Mouse (Mus musculus) liver, embryonic 16.5 days (tissue): ENCODE data around the gene Bglap3. TPM values are rescaled to one million over a fixed set of nuclear protein-coding genes. Genes with fewer than 3 reads are reported as not detected.

ENCODE experiments used
- ATAC-seq: fragments of 200-750 bp; cut with Nextera tagmentation; 2 replicates; pipeline ENCODE4 v1.8.0; 2017; ENCODE audit warnings: low read depth, mild to moderate bottlenecking, moderate number of reproducible peaks, moderate library complexity
- H3K27ac ChIP-seq: fragments of 300-500 bp; sonication (generic); 2 replicates; pipeline ENCODE4 v1.5.1; 2014; ENCODE audit warnings: mild to moderate bottlenecking, low read length
- H3K27me3 ChIP-seq: fragments of 300-500 bp; sonication (generic); 2 replicates; pipeline ENCODE4 v1.6.1; 2014; ENCODE audit warnings: low read depth, low read length, mixed read lengths; ENCODE audit not compliant: control insufficient read depth, insufficient read depth
- H3K36me3 ChIP-seq: fragments of 300-500 bp; sonication (generic); 2 replicates; pipeline ENCODE4 v1.6.1; 2014; ENCODE audit warnings: mild to moderate bottlenecking; ENCODE audit not compliant: control insufficient read depth, insufficient read depth
- H3K4me1 ChIP-seq: fragments of 300-500 bp; sonication (generic); 2 replicates; pipeline ENCODE4 v1.6.1; 2014; ENCODE audit warnings: low read depth, low read length, mixed read lengths; ENCODE audit not compliant: control insufficient read depth
- H3K4me2 ChIP-seq: fragments of 300-500 bp; sonication (generic); 2 replicates; pipeline ENCODE4 v1.6.1; 2014; ENCODE audit warnings: low read depth, low read length, mixed read lengths
- H3K4me3 ChIP-seq: fragments of 300-500 bp; sonication (generic); 2 replicates; pipeline ENCODE4 v1.5.1; 2014; ENCODE audit warnings: low read depth, mild to moderate bottlenecking, low read length
- H3K9ac ChIP-seq: fragments of 300-500 bp; sonication (generic); 2 replicates; pipeline ENCODE4 v1.6.1; 2014; ENCODE audit warnings: low read depth, low read length
- H3K9me3 ChIP-seq: fragments of 300-500 bp; sonication (generic); replicated peaks from 2 replicates; pipeline ENCODE4 v1.6.1; 2016; ENCODE audit warnings: low read length; ENCODE audit not compliant: control insufficient read depth
- WGBS: fragments of 180-500 bp; shearing (Covaris S2); extraction: QIAGEN DNeasy Blood & Tissue Kit; methylation state at CpG from one replicate; pipeline ENCODE4 v1.1.7; 2014; ENCODE audit not compliant: insufficient replicate concordance; 5-methylcytosine and 5-hydroxymethylcytosine counted together
- polyA plus RNA-seq: library from polyadenylated mRNA; unstranded; fragments of >200 nt; fragmentation: Nextera tagmentation; extraction: Ambion mirVana; gene quantifications from 2 replicates; pipeline ENCODE4 v1.2.1, GENCODE M21; 2015

Gene Bglap3
- polyA plus RNA-seq, 1 experiment from 2014 or later = 0.15 TPM

DNA sequence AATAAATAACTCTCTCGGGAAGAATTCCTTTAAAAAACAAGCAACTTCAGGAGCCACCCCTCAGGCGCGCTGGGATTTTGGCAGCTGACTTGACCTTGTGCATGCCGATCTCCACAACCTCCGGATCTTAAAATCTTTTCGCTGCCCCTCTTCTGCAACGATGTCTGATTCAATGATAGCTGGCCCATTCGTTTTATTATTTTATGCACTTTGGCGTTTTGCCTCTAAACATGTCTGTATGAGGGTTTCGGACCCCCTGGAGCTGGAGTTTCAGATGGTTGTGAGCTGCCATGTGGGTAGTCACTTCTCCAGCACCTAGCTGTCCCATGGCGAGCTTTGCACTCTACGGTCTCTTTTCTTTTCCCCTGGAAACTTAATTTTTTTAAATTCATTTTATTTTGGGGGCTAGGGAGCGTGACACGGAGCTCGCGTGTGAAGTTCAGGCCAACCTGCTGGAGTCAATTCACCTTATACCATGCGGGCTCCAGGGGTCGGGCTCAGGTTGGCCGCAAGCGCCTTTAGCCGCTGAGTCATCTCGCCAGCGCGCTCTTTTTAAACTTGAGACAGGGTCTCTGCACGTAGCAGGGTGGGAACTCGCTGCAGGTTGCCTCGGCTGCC lies 37.0 kb downstream of the Bglap3 start:
- Histone ChIP-seq H3K9ac (peak overlapping the region; percentile 93), H3K9me3 (no peaks in the 10 kb centered on the region), H3K27me3 (no peaks in the 10 kb centered on the region), H3K4me1 (peaks cover 41% of the 10 kb centered on the region), H3K4me3 (peak overlapping the region; percentile 87), H3K36me3 (no peaks in the 10 kb centered on the region), H3K27ac (peak overlapping the region; percentile 89), H3K4me2 (peak overlapping the region; percentile 86)
- under 1% methylated on average over 27 of the region's 27 CpGs for WGBS
- peak; percentile 23; the same call in 1 of the 2 replicates for ATAC-seq

DNA sequence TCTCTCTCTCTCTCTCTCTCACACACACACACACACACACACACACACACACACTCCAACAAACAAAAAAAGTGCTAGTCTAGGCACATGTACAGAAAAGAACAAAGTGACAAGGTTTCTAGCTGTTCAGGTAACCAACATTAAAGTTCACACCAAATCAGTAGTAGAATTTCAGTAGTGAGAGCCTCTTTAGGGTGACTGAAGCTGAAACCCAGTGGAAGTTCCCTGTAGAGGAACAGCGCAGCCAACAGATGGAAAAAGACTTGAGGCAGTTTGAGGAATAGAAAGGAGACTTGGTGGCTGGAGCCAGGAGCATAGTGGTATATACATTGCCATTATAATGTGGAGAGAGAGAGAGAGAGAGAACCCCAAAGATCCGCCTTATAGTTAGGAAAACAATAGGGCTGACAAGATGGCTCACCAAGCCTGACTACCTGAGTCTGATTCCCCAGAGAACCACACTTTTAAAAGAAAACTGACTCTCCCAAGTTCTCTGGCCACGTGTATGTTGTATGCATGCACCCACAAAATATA lies 37.6 kb downstream of the Bglap3 start:
- ATAC-seq = no peak
- 27% methylated on average over 3 of the region's 3 CpGs for WGBS

DNA sequence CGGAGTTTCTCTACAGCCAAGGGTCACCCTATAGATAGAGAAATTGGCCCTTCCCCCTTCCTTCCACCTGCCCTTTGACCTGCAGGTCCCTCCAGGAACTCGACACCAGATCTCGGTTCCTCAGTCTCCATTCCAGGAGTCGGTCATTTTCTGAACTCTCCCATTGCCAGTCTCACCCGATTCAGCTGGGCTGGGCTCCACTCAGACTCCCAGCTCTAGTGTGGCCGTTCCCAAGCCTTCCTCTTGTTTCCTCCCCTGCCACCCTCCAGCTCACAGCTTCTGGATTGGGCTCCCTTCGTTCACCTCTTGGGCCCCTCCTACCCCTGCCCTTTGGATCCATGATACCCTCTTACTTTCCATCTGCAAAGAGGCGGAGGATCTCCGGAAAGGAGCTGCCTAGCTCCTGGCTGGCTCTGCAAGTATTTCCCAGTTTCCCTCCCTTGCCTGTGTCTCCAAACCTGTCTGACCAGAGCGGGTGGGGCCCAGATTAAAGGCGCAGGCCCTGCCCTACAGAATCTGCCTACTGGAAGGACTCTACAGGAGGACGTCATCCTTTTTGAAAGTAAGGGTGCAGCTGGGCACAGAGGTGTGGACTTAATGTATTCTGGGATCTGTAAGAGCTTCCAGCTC lies 38.4 kb downstream of the Bglap3 start:
- H3K4me2 ChIP-seq = peak overlapping the region; percentile 86
- H3K9me3 ChIP-seq = no peaks in the 10 kb centered on the region
- peaks cover 38% of the 10 kb centered on the region for H3K4me1 ChIP-seq
- WGBS = 54% methylated on average over 12 of the region's 12 CpGs
- no peaks in the 10 kb centered on the region for H3K27me3 ChIP-seq
- no peak for ATAC-seq
- H3K36me3 ChIP-seq = no peaks in the 10 kb centered on the region
- peak overlapping the region; percentile 87 for H3K4me3 ChIP-seq
- H3K27ac ChIP-seq = peak overlapping the region; percentile 89
- peak overlapping the region; percentile 93; the same call in 1 of the 2 replicates for H3K9ac ChIP-seq

More for the DNA sequence above, 37.6 kb downstream of the Bglap3 start:
- Histone ChIP-seq H3K4me2 (peak overlapping the region; percentile 86), H3K4me3 (peak overlapping the region; percentile 87), H3K27me3 (no peaks in the 10 kb centered on the region), H3K9me3 (no peaks in the 10 kb centered on the region), H3K36me3 (no peaks in the 10 kb centered on the region), H3K4me1 (peaks cover 40% of the 10 kb centered on the region), H3K27ac (peak overlapping the region; percentile 89), H3K9ac (peak overlapping the region; percentile 93)

DNA sequence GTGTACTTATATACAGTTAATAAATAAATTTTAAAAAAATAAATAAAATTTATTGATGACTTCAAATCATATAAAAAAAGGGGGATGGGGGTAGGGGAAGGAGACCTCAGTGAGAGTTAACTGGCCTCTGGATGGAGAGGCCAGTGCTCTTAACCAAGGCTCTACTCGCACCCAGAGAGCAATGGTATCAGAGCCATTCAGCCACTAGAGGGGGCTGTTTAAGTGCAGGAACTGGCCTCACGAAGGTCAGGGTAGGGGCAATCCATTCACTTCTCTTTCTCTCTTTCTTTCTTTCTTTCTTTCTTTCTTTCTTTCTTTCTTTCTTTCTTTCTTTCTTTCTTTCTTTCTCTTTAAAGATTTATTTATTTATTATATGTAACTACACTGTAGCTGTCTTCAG lies 41.3 kb downstream of the Bglap3 start:
- ATAC-seq = no peak
- Histone ChIP-seq H3K4me3 (no peak overlapping the region), H3K27ac (no peak overlapping the region), H3K9ac (no peak overlapping the region), H3K4me2 (no peak overlapping the region), H3K4me1 (peaks cover 19% of the 10 kb centered on the region), H3K9me3 (no peaks in the 10 kb centered on the region), H3K36me3 (no peaks in the 10 kb centered on the region), H3K27me3 (no peaks in the 10 kb centered on the region)
- 13% methylated on average over 2 of the region's 2 CpGs for WGBS

DNA sequence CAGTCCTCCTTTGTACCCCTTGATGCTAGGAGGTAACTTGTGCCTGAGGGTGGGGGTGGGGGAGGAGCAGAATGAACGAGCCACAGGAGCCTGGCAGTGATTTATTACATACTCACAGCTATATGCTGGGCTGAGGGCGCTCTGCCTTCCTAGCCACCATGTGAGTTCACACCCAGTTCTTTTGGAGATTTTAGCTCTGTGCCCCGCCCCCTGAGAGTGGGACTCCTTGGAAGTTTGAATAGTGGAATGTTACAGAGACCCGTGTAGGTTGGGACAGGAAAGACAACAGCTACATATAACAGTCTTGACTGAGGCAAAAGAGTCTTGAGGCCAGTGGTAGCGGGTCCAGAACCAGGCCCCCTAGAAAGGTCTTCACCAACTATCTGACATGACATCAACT lies 43.6 kb downstream of the Bglap3 start:
- H3K4me2 ChIP-seq = no peak overlapping the region
- no peaks in the 10 kb centered on the region for H3K27me3 ChIP-seq
- H3K9ac ChIP-seq = no peak overlapping the region
- H3K36me3 ChIP-seq = no peaks in the 10 kb centered on the region
- H3K4me1 ChIP-seq = peaks cover 16% of the 10 kb centered on the region
- ATAC-seq = no peak
- 64% methylated on average over 5 of the region's 5 CpGs for WGBS
- H3K27ac ChIP-seq = no peak overlapping the region
- H3K4me3 ChIP-seq = no peak overlapping the region
- H3K9me3 ChIP-seq = no peaks in the 10 kb centered on the region

DNA sequence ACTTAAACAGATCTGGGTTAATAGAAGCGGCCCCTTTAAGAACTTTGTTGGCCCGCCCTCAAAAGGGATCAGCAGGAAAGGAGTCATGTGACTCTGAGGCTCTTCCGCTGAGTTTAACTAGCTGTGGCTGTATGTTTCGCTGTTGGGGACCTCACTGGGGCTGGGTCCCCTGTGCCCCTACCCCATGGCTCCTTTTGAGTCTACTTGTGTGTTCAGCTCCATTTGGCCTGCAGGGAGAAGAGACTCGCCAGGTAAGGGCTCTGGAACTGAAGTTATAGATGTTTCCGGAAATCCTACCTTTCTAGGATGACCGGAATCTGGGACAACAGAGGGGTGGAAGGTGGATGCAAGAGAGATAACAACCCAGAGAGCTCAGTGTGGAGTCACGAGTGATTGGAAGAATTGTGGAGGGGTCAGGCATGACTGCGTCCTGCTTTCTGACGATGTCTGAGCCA lies 47.6 kb downstream of the Bglap3 start, which contains the start of gene Glmp:
Gene Glmp, plus strand, starts transcription at position 73 of the 455 bp plus-strand sequence.
- Histone ChIP-seq H3K4me1 (peaks cover 12% of the 10 kb centered on the region), H3K9ac (peak within 1 kb of the TSS; percentile 76), H3K9me3 (no peaks in the 10 kb centered on the region), H3K27ac (peak within 1 kb of the TSS; percentile 35), H3K27me3 (no peaks in the 10 kb centered on the region), H3K4me2 (peak within 1 kb of the TSS; percentile 79), H3K4me3 (peak within 1 kb of the TSS; percentile 72), H3K36me3 (peaks cover 24% of the 10 kb centered on the region)
- peak; percentile 81 for ATAC-seq
- 2% methylated on average over 10 of the region's 10 CpGs for WGBS

Other genes with a start within 250 kb of the Bglap3 start
- gene Mef2d, start 230.4 kb downstream of the Bglap3 start, polyA plus RNA-seq = 5.2 and 7.9 TPM in 2 replicates
- 4.8 and 6.3 TPM in 2 replicates for gene Rhbg, start 118.0 kb downstream of the Bglap3 start, polyA plus RNA-seq
- gene Gm38392, start 85.5 kb downstream of the Bglap3 start, polyA plus RNA-seq = 0.35 TPM in 1 of 2 replicates, not detected in the other
- gene Tsacc, start 75.7 kb downstream of the Bglap3 start, polyA plus RNA-seq = 4.1 and 4.7 TPM in 2 replicates
- 213 and 227 TPM in 2 replicates for gene Cct3, start 75.6 kb downstream of the Bglap3 start, polyA plus RNA-seq
- gene Glmp, start 47.7 kb downstream of the Bglap3 start, polyA plus RNA-seq = 97.1 and 97.9 TPM in 2 replicates
- 1.0 and 1.4 TPM in 2 replicates for gene Tmem79, start 36.6 kb downstream of the Bglap3 start, polyA plus RNA-seq
- 27.7 and 30.8 TPM in 2 replicates for gene Smg5, start 36.5 kb downstream of the Bglap3 start, polyA plus RNA-seq
- gene Paqr6, start 8.2 kb downstream of the Bglap3 start, polyA plus RNA-seq = 5.9 and 7.0 TPM in 2 replicates
- not detected in 2 replicates for gene Bglap2, start 6.0 kb upstream of the Bglap3 start, polyA plus RNA-seq
- gene Bglap, start 11.7 kb upstream of the Bglap3 start, polyA plus RNA-seq = not detected in 2 replicates
- gene Pmf1, start 37.6 kb upstream of the Bglap3 start, polyA plus RNA-seq = 69.7 and 76.8 TPM in 2 replicates
- 10.0 and 11.8 TPM in 2 replicates for gene Slc25a44, start 52.4 kb upstream of the Bglap3 start, polyA plus RNA-seq
- gene Sema4a, start 88.4 kb upstream of the Bglap3 start, polyA plus RNA-seq = 27.0 and 29.1 TPM in 2 replicates
- gene Lmna, start 137.2 kb upstream of the Bglap3 start, polyA plus RNA-seq = 123 and 131 TPM in 2 replicates
- gene Mex3a, start 159.7 kb upstream of the Bglap3 start, polyA plus RNA-seq = 0.44 and 0.53 TPM in 2 replicates
- 0.32 and 1.1 TPM in 2 replicates for gene Rab25, start 175.6 kb upstream of the Bglap3 start, polyA plus RNA-seq
- 98.6 and 107 TPM in 2 replicates for gene Lamtor2, start 180.3 kb upstream of the Bglap3 start, polyA plus RNA-seq
- 14.8 and 16.4 TPM in 2 replicates for gene Ubqln4, start 181.0 kb upstream of the Bglap3 start, polyA plus RNA-seq
- 171 and 190 TPM in 2 replicates for gene Ssr2, start 203.1 kb upstream of the Bglap3 start, polyA plus RNA-seq
- gene Arhgef2, start 233.2 kb upstream of the Bglap3 start, polyA plus RNA-seq = 16.4 and 20.0 TPM in 2 replicates